In genomic region chr5:24352251-24352859, GRCm38 (mm10) we compare ENCODE assay signal across 8 mouse cellular contexts. TPM values are rescaled to one million over a fixed set of nuclear protein-coding genes. Genes with fewer than 3 reads are reported as not detected.
A peak's percentile ranks its signal among the peaks of the same experiment; 100 is the strongest.
DNase-seq lines count a peak whose midpoint lies in the region; ATAC-seq and TF ChIP-seq lines count a peak whose summit lies in the region.

No protein-coding gene starts in this region.

- ATAC-seq in limb, embryonic 13.5 days (ENCODE audit: low FRiP score, low read depth) = peak; percentile 81

- peak overlapping the region; percentile 88 for H3K4me3 ChIP-seq in heart, embryonic 10.5 days
- peak overlapping the region; percentile 66 for H3K4me3 ChIP-seq in limb, embryonic 13.5 days
- H3K4me3 ChIP-seq in olfactory bulb, adult 2 months (ENCODE audit: insufficient read depth, low read depth, low read length) = peak overlapping the region; percentile 75

- peaks cover 9% of the 10 kb centered on the region; the same call in 1 of the 2 replicates for H3K36me3 ChIP-seq in heart, embryonic 10.5 days
- no peaks in the 10 kb centered on the region for H3K36me3 ChIP-seq in limb, embryonic 13.5 days

- peak; percentile 39 for TF ChIP-seq POLR2A in olfactory bulb, adult 2 months (IDR thresholded peaks at IDR 0.05; ENCODE audit: insufficient read depth, low read depth, low read length)

- peaks cover 35% of the 10 kb centered on the region for H3K27me3 ChIP-seq in heart, embryonic 10.5 days (ENCODE audit: insufficient read depth, poor library complexity, severe bottlenecking)
- peaks cover 63% of the 10 kb centered on the region for H3K27me3 ChIP-seq in limb, embryonic 13.5 days

- no peak for TF ChIP-seq CTCF in olfactory bulb, adult 2 months (IDR thresholded peaks at IDR 0.05; ENCODE audit: insufficient read depth, low read depth, low read length)

- peak overlapping the region; percentile 50; the same call in 1 of the 2 replicates for H3K9ac ChIP-seq in limb, embryonic 13.5 days

- DNase-seq in left cerebral cortex, postnatal 4 days = peak; percentile 42
- no peak for DNase-seq in left cerebral cortex, adult 8-10 months (ENCODE audit: low spot score in 2 of 2)
- peak; percentile 59 for DNase-seq in cerebellum, postnatal 10 days
- peak; percentile 98 for DNase-seq in heart, embryonic 10.5 days (ENCODE audit: low spot score)
- DNase-seq in T-cell, adult 2 months (ENCODE audit: low spot score) = no peak
- no peak for DNase-seq in layer of hippocampus, adult 8-10 months (ENCODE audit: low spot score in 2 of 2)

- H3K4me2 ChIP-seq in limb, embryonic 13.5 days (replicated peaks) = peak overlapping the region; percentile 98

- under 1% methylated on average over 24 of the region's 24 CpGs for WGBS in heart, embryonic 10.5 days
- 2% methylated on average over 24 of the region's 24 CpGs for WGBS in limb, embryonic 13.5 days
- 5% methylated on average over 24 of the region's 24 CpGs for WGBS in olfactory bulb, adult 2 months

- intact Hi-C loops in left cerebral cortex, postnatal 4 days (cut with DNase I) = no loop called here

- H3K4me1 ChIP-seq in heart, embryonic 10.5 days = peaks cover 73% of the 10 kb centered on the region
- peaks cover 43% of the 10 kb centered on the region for H3K4me1 ChIP-seq in limb, embryonic 13.5 days
- peaks cover 51% of the 10 kb centered on the region for H3K4me1 ChIP-seq in olfactory bulb, adult 2 months (ENCODE audit: control insufficient read depth, insufficient read depth, low read length)

- H3K27ac ChIP-seq in heart, embryonic 10.5 days = peak overlapping the region; percentile 99
- H3K27ac ChIP-seq in limb, embryonic 13.5 days = peak overlapping the region; percentile 63
- H3K27ac ChIP-seq in olfactory bulb, adult 2 months (ENCODE audit: insufficient read depth, low read depth, low read length) = peak overlapping the region; percentile 93

- no peaks in the 10 kb centered on the region for H3K9me3 ChIP-seq in heart, embryonic 10.5 days
- no peaks in the 10 kb centered on the region for H3K9me3 ChIP-seq in limb, embryonic 13.5 days

RNA-seq across cellular contexts. Expression of gene Kcnh2, which starts 1.0 kb away (rescaled TPM):
- total RNA-seq in left cerebral cortex, postnatal 4 days (2021) = 10 to 100 TPM; 16.4 to 21.2 TPM
- total RNA-seq in left cerebral cortex, adult 8-10 months (2022) = 10 to 100 TPM; 33.4 to 38.9 (median 37.6) TPM
- polyA plus RNA-seq in heart, embryonic 10.5 days (2016; fragmentation: Nextera tagmentation; extraction: Ambion mirVana) = 28.8 and 32.2 TPM in 2 replicates
- polyA plus RNA-seq in limb, embryonic 13.5 days (2015; fragmentation: Nextera tagmentation; extraction: Ambion mirVana) = 2.7 and 3.1 TPM in 2 replicates
- polyA plus RNA-seq in olfactory bulb, adult 2 months (2012; ENCODE audit: insufficient read depth, insufficient read length, low replicate concordance, missing spikeins) = not detected in 2 replicates
- 10 to 100 TPM; 20.4 to 26.8 (median 21.9) TPM for total RNA-seq in layer of hippocampus, adult 8-10 months (2022)

RNA-seq across cellular contexts. Expression of gene Nos3, which starts 12.3 kb away (rescaled TPM):
- total RNA-seq in left cerebral cortex, postnatal 4 days (2021) = 10 to 100 TPM; 10.0 to 10.2 TPM
- 1 to 10 TPM; 5.8 to 8.0 (median 6.9) TPM for total RNA-seq in left cerebral cortex, adult 8-10 months (2022)
- 23.2 and 40.8 TPM in 2 replicates for polyA plus RNA-seq in heart, embryonic 10.5 days (2016; fragmentation: Nextera tagmentation; extraction: Ambion mirVana)
- polyA plus RNA-seq in limb, embryonic 13.5 days (2015; fragmentation: Nextera tagmentation; extraction: Ambion mirVana) = 6.0 and 6.6 TPM in 2 replicates
- polyA plus RNA-seq in olfactory bulb, adult 2 months (2012; ENCODE audit: insufficient read depth, insufficient read length, low replicate concordance, missing spikeins) = not detected in 2 replicates
- total RNA-seq in layer of hippocampus, adult 8-10 months (2022) = 1 to 10 TPM; 6.6 to 9.0 (median 7.6) TPM

RNA-seq across cellular contexts. Expression of gene Atg9b, which starts 39.6 kb away (rescaled TPM):
- total RNA-seq in left cerebral cortex, postnatal 4 days (2021) = 1 to 10 TPM; 6.4 to 8.1 TPM
- total RNA-seq in left cerebral cortex, adult 8-10 months (2022) = 1 to 10 TPM; 4.7 to 5.8 (median 5.1) TPM
- polyA plus RNA-seq in heart, embryonic 10.5 days (2016; fragmentation: Nextera tagmentation; extraction: Ambion mirVana) = 1.2 and 2.3 TPM in 2 replicates
- 0.37 and 0.78 TPM in 2 replicates for polyA plus RNA-seq in limb, embryonic 13.5 days (2015; fragmentation: Nextera tagmentation; extraction: Ambion mirVana)
- polyA plus RNA-seq in olfactory bulb, adult 2 months (2012; ENCODE audit: insufficient read depth, insufficient read length, low replicate concordance, missing spikeins) = not detected in 2 replicates
- 1 to 10 TPM; 3.0 to 5.2 (median 4.0) TPM for total RNA-seq in layer of hippocampus, adult 8-10 months (2022)

RNA-seq across cellular contexts. Expression of gene Abcb8, which starts 41.1 kb away (rescaled TPM):
- total RNA-seq in left cerebral cortex, postnatal 4 days (2021) = 10 to 100 TPM; 44.5 to 53.6 TPM
- 10 to 100 TPM; 54.5 to 65.4 (median 58.7) TPM for total RNA-seq in left cerebral cortex, adult 8-10 months (2022)
- 62.7 and 81.3 TPM in 2 replicates for polyA plus RNA-seq in heart, embryonic 10.5 days (2016; fragmentation: Nextera tagmentation; extraction: Ambion mirVana)
- 42.1 and 44.6 TPM in 2 replicates for polyA plus RNA-seq in limb, embryonic 13.5 days (2015; fragmentation: Nextera tagmentation; extraction: Ambion mirVana)
- not detected in 2 replicates for polyA plus RNA-seq in olfactory bulb, adult 2 months (2012; ENCODE audit: insufficient read depth, insufficient read length, low replicate concordance, missing spikeins)
- total RNA-seq in layer of hippocampus, adult 8-10 months (2022) = 10 to 100 TPM; 51.9 to 59.2 (median 56.8) TPM

Comparison
In these comparisons a context has a peak if more than half of its experiments do, and no peak if none do; other contexts are left out.
1. DNase-seq: peak in left cerebral cortex, postnatal 4 days (single experiment), cerebellum, postnatal 10 days (2 of 2) and heart, embryonic 10.5 days (single experiment); none in left cerebral cortex, adult 8-10 months (0 of 2), T-cell, adult 2 months (single experiment) and layer of hippocampus, adult 8-10 months (0 of 2).
2. Peak in every context shown above with its lines, with median percentiles within 50 percentile points of each other: H3K27ac ChIP-seq and H3K4me3 ChIP-seq.